Mouse (Mus musculus) liver, adult 2 months (tissue): ENCODE measurements around the gene Gm3327.
"Not testable (repeated sequence)": the region's sequence is repeated elsewhere in the genome, so short reads cannot be mapped to it uniquely, and the experiment has no call there.

Source experiments
- CTCF ChIP-seq: fragments of 200-500 bp; IDR thresholded peaks from 2 replicates; pipeline ENCODE4 v1.5.1; 2011; ENCODE audit warnings: low read depth, low read length, control low read depth
- POLR2A ChIP-seq: fragments of 200-500 bp; IDR thresholded peaks from 2 replicates; pipeline ENCODE4 v1.6.1; 2011; ENCODE audit warnings: low read length, control low read depth; ENCODE audit not compliant: insufficient read depth; ENCODE audit errors: extremely low read depth

- not testable (repeated sequence) for TF ChIP-seq CTCF, POLR2A
These were observed 36.1 kb upstream of the Gm3327 start for GRCm38 (mm10) chr14:44087535-44087934.
